Mouse (Mus musculus): ENCODE results near the gene Tgfbi. TPM values are rescaled to one million over a fixed set of nuclear protein-coding genes. Genes with fewer than 3 reads are reported as not detected.

The Tgfbi gene
- 110 and 147 TPM in 2 replicates for polyA plus RNA-seq (2012; rRNA removed)

DNA sequence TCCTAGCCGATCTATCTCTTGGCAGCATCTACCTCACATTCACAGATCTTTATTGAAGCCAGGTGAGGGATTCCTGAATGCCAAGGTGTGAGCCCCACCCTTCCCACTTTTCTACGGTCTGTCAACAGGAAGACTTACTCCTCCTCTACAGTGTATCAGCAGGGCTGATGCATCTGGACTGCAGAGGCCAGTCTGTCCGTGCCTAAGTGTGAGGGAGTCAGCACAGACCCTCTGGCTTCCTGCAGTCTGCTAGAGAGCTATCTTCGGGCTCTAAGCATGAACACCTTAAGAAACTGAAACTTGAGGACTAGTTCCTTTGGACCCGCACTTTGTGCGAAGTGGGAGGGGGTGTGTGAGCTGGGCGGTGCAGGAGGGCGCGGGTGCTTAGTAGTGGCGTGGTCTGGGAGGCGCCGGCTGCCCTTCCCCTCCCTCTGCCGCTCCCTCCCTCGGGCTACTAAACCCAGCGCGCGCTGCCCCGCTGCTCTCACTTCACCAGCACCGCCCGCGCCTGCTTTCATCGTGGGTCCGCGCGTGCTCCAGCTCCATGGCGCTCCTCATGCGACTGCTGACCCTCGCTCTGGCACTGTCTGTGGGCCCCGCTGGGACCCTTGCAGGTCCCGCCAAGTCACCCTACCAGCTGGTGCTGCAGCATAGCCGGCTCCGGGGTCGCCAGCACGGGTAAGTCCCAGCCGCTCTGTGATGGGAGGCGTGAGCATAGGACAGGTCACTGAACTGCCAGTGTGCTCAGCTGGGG is at the start of gene Tgfbi:
Gene Tgfbi (plus strand): TSS at position 421 of the 754 bp plus-strand sequence.

Other genes with a start within 250 kb of the Tgfbi start
- not detected in 2 replicates for gene Gm3045, start 182.9 kb upstream of the Tgfbi start, polyA plus RNA-seq (2012; rRNA removed)
- 0.72 and 0.87 TPM in 2 replicates for gene Slc25a48, start 171.2 kb upstream of the Tgfbi start, polyA plus RNA-seq (2012; rRNA removed)
- gene Il9, start 127.3 kb upstream of the Tgfbi start, polyA plus RNA-seq (2012; rRNA removed), result not detected in 2 replicates
- gene Fbxl21, start 87.1 kb upstream of the Tgfbi start, polyA plus RNA-seq (2012; rRNA removed), result 0.27 and 0.90 TPM in 2 replicates
- not detected in 2 replicates for gene Lect2, start 61.0 kb upstream of the Tgfbi start, polyA plus RNA-seq (2012; rRNA removed)
- 8.3 and 9.7 TPM in 2 replicates for gene Smad5, start 93.5 kb downstream of the Tgfbi start, polyA plus RNA-seq (2012; rRNA removed)
- gene Gm45623, start 144.3 kb downstream of the Tgfbi start, polyA plus RNA-seq (2012; rRNA removed), result 0.75 and 0.80 TPM in 2 replicates